Mouse (Mus musculus): ENCODE results near the gene Runx2. TPM values are rescaled to one million over a fixed set of nuclear protein-coding genes. Genes with fewer than 3 reads are reported as not detected.

Gene Runx2
- total RNA-seq, 2 experiments from 2014 or later, result 4.8 to 6.2 TPM

DNA sequence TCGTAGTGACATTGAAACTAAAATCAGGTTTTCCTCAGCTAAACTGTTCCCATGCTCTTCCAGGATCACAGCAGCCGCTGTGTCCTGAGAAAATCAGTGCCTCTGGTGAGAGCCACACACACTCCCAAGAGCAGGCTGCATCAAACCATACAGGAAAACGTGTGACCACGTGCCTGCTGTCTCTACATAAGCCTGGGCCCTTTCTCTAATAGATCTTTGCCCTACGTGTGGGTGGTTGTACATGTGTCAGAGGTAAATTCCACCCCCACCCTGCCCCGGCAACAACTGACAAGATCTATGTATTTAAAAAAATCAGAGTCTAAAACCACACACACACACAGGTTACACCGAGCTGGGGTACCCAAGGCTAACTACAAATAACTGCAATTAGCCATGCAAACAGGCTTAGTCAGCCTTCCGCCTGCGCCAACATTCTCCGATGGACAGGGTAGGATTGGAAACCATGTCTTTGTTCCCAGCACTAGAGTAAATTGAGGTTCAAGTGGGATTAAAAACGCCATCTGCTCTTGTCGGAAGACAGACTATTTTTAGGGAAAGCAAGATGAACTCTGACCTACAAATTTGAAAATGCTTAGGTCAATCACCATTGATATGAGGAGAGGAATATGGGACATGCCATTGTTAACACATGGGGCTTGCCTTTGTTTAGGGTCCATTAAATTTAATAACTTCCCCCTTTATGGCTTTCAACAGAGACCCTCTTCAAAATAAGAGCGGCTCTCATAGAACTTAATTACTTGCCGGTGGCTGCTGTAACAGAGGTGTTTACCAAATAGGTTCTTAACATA lies 180.8 kb downstream of the Runx2 start:
- DNase-seq, result no peak
- intact Hi-C loops (cut with DNase I), result no loop called here

- intact Hi-C loops (cut with DNase I), result no loop called here
- no peak for DNase-seq
Observed at GRCm38 (mm10) chr17:44632941-44633340, 181.7 kb downstream of the Runx2 start.

- DNase-seq, result no peak
- intact Hi-C loops (cut with DNase I), result no loop called here
Observed at GRCm38 (mm10) chr17:44632292-44632691, 182.3 kb downstream of the Runx2 start.

GRCm38 (mm10) chr17:44631577-44631976 lies 183.0 kb downstream of the Runx2 start:
- DNase-seq, result no peak
- intact Hi-C loops (cut with DNase I), result no loop called here

DNA sequence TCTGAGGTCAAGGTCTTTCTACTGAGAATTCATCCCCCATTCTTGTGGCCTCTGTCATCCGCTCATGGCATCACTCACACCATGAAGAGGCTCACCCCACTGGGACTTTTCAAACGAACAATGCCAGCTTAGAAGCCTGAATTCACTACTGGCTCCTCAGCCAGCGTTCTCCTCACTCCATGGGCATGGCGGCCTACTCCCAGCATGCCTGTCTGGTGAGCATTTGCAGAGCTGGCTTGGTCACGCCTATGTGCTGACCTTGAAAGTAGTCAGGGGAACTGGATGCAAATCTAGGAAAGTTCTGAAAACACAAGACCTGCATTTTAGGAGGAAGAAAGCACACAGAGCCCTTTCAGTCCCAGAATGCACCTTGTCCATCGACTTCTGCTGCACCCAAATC lies 187.3 kb downstream of the Runx2 start:
- intact Hi-C loops (cut with DNase I), result no loop called here
- no peak for DNase-seq

GRCm38 (mm10) chr17:44623707-44624106 lies 190.9 kb downstream of the Runx2 start:
- no peak for DNase-seq
- intact Hi-C loops (cut with DNase I), result no loop called here

DNA sequence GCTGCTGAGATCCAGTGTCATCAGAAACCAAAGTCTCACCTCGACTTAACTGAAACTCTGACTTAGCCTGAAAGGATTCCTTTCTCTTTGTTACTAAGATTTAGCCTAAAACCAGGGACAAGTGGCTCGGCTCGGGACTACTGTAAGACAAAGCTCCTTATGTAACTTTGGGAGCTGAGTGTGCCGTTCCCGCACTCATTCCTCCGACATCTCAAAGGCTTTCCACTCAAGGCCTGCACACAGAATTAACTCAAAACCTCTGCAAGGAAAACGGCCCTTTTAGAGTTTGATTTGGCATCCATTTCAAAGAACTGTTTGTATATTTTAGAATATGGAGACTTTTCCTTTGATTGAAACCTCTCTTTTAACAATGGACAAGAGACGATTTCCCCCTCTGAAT lies 191.3 kb downstream of the Runx2 start:
- DNase-seq, result no peak
- intact Hi-C loops (cut with DNase I), result no loop called here

DNA sequence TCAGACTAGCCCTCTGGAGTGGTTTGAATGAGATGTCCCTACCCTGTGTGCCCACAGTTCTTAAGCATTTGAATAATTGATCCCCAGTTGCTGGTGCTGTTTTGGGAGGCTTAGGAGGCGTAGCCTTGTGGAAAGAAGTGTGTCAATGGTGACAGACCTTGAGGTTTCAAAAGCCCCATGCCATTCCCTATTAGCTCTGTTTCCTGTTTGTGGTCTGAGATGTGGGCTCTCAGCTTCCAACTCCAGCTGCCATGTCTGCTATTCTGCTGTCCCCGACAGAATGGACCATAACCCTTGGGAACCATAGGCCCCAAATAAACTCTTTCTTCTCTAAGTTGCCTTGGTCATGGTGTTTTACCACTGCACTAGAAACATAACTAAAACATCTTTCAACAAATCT lies 194.1 kb downstream of the Runx2 start:
- no peak for DNase-seq
- intact Hi-C loops (cut with DNase I), result no loop called here

- intact Hi-C loops (cut with DNase I), result no loop called here
- DNase-seq, result peak; percentile 21
Observed at GRCm38 (mm10) chr17:44618691-44619090, 195.9 kb downstream of the Runx2 start.

- intact Hi-C loops (cut with DNase I), result no loop called here
- DNase-seq, result peak; percentile 24
Observed at GRCm38 (mm10) chr17:44618175-44618574, 196.4 kb downstream of the Runx2 start.

DNA sequence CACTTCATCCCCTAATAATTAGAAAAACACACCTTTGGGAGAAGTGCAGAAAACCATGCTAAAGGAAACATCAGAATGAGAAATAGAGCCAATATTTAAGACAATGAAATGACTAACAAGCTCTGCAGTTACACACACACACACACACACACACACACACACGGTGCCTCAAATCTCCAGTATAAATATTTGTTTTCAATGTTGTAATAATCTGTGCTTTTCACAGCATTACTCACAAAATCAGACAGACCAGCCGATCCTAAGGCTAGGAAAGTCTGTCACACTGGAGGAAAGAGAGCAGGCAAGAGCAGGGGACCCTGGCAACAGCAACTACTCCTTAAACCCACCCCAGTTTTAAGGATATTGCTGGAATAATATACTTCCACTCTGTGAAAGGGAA lies 196.9 kb downstream of the Runx2 start:
- no peak for DNase-seq
- intact Hi-C loops (cut with DNase I), result no loop called here

DNA sequence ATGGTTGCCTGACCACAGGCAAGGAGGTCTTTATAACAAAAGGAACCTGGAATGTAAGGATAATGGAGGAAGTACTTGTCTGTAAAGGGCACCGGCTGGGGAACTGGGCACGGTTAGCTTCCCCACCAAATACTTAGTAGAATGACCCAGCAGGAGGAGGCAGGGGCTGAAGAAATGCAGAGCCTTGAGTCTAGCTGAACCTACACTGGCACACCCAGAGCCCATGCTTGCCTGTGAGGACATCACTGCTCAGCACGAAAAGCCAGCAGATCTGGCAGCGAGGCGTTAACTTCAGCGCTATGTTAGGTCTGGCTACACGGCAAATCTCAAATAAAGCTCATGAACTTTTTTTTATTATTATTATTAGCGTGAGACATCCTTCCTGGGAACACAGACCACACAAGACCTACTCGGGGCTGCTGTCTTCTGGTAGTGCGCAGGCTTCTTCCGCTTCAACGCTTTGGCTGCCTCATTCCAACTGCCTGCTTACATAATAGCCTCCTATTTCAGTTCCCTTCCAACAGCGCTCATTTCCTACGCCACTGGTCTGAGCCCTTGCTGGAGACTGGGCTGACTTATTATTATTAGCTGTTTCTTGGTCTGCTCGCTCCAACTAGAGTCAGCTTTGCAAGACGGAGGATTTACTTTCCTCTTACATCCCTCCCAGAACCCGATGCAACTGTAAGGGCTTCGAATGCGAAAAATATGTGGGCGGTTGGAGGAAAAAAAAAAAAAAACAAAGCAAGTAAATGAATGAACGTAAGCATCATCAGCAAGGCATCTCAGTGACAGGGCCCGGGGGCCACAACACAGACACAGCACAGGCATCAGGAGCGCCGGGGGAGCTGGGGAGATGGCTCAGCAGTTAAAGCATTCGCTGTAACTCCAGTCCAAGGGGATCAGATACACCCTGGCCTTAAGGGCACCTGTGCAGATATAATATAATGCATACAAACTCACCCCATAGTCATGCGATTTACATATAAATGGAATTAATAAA lies 200.6 kb downstream of the Runx2 start:
- peak; percentile 62 for DNase-seq
- intact Hi-C loops (cut with DNase I), result no loop called here

DNA sequence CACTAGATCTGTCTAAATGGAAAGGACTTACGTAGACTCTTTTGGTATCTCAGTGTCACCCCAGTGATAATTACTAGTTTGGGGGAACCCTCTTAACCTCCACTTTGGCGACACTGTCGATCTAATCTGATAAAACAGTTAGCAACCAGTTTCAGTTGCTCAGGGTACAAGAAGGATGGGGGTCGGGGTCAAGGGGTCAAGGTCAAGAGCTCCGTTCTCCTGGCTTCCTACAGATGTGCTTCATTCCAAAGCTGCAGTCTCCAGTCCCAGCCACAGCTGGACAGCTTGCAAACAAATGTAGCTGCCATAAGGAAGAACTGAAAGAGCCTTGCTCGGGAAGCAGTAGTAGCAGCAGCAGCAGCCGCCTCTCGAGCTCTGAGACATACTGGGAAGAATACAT lies 202.0 kb downstream of the Runx2 start:
- intact Hi-C loops (cut with DNase I), result no loop called here
- DNase-seq, result no peak

GRCm38 (mm10) chr17:44612002-44612401 lies 202.6 kb downstream of the Runx2 start:
- no peak for DNase-seq
- intact Hi-C loops (cut with DNase I), result no loop called here

DNA sequence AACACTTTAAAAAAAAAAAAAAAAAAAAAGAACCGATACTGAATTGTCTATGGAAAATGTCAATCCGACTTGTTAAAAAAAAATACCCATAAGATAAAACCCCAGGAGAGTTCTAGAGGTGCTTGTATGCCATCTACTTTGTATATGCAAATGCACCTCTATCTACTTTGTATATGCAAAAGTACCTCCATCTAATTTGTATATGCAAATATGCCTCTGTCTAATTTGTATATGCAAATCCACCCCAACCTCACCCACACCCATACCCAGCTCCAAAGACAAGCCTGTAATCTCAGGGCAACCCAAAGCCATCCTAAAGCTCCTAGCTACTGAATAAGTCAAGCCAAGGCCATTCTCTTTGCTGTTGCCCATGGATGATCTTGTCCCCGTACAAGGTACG lies 203.1 kb downstream of the Runx2 start:
- intact Hi-C loops (cut with DNase I), result no loop called here
- no peak for DNase-seq

DNA sequence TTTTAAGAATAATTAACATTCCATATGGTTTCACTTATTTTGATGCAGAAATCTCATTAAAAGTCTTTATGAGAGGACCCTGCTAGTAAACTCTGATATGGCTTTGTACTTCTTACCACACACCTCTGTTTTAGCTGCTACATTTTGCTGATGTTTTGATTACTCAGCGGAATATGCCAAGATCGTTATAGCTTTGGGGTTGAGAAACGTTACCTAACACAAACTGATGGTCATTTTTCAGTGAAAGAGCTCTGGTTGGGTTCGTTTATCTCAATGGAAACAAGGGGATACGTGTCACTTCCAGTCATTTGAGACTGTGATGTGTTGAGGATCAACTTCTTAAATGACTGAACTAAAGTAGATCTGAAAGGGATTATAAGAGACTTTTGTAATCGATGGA lies 203.8 kb downstream of the Runx2 start:
- no peak for DNase-seq
- intact Hi-C loops (cut with DNase I), result no loop called here

DNA sequence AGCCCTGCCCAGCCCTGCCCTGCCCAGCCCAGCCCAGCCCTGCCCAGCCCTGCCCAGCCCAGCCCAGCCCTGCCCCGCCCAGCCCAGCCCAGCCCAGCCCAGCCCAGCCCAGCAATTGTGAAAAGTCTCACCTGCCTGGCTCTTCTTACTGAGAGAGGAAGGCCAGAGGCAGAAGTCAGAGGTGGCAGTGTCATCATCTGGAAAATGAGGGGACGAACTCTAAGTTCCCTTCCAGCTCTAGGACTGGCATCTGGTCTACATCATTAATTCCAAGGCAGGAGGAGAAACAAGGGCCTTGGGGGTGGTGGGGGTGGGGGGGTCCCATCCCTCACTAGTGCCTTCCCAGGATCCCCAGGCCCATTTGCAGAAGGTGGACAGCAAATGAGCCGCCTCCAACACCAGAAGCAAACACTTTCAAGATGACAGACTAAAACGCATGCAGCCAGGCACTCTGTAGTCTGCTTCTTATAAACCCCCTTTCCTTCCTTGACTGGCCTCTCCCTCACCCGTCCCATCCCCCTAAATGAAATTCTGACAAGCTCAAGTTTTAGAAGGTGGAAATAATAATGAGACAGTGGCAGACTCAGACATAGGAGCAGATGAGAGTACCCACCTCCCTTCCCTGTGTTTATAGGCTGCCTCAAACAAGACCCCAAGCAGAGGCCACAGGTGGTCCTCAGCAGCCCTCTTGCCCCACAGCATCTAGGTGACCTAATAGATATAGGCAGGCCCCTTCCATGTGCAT lies 204.5 kb downstream of the Runx2 start:
- no peak for DNase-seq
- intact Hi-C loops (cut with DNase I), result no loop called here

DNA sequence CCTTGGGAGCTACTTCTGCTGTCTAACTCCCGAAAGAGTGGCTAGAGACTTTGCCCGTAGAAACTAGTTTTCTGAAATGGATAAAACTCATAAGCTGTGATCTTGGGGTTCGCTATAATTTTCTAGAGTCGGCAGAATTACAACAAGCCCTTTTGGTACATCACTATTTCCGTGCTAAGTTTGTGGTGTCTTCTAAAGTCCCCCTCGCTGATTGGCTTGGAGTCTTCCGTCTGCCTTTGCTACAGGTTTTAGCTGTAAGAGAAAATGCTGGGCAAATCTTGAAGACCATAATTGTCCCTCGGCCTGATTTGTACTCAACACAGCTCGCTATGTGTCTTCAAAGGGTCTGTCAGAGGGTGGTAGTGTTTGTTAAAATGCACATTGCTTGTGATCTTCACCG lies 205.2 kb downstream of the Runx2 start:
- DNase-seq, result no peak
- intact Hi-C loops (cut with DNase I), result no loop called here

GRCm38 (mm10) chr17:44608907-44609306 lies 205.7 kb downstream of the Runx2 start:
- intact Hi-C loops (cut with DNase I), result no loop called here
- no peak for DNase-seq

DNA sequence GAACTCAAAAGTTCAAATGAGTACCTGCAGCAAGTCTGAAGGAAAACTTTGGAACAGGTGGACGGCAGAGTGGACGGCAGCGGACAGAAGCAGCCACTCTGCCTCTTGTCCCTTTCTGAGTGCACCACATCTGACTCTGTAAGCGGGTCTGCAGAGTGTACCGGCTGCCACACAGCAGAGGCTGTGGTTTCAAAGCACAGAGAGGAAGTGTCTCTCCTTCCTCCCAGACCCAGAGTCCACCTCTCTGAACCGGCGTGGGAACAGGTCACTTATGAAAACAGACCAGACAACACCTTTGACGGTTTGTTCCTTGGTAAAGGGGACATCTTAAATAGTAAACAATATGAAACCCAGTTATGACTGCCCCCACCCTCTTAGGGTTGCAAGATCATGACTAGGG lies 207.2 kb downstream of the Runx2 start:
- no peak for DNase-seq
- intact Hi-C loops (cut with DNase I), result no loop called here

- intact Hi-C loops (cut with DNase I), result no loop called here
- DNase-seq, result no peak
Observed at GRCm38 (mm10) chr17:44606245-44606644, 208.4 kb downstream of the Runx2 start.
